Mouse (Mus musculus): Measurements from ENCODE around the gene Igfbp3.
"Not testable (repeated sequence)": the region's sequence is repeated elsewhere in the genome, so short reads cannot be mapped to it uniquely, and the experiment has no call there.

Gene Igfbp3

DNA sequence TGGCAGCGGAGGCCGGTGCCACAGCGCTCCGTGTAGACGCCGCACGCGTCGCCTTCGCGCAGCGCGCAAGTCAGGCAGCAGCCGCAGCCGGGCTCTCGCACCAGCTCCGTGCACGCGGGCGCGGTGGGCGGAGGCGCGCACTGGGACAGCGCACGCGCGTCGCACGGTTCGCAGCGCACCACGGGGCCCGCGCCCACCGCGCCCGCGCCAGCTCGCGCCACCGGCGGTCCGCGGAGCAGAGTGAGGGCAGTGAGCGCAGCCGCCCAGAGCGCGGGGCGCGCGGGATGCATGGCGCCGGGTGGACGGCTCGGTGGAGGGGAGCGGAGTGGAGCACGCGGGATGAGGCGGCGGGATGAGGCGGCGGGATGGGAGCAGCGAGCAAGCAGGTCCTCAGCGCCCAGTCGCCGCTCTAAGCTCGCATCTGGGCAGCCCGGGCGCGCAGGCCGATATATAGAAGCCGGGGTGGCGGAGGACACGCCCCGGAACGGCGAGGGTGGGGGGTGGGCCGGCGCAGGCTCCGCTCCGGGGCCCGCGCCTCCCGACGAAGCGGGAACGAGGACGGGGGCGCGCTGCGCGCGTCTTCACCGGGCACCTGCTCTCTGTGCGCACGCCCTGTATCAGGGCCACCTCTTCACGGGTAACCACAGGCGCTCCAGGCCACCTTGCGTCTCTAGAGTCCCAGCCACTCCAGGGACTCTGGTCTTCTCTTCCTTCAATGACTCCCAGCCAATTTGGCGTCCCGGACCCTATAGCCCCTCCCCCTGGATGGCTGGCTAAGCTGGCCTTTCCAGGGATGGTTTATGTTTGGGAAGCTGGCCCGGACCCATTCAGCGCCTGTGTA, at the start of gene Igfbp3:
Igfbp3 (minus strand) TSS at position 423 of the 841 bp plus-strand sequence.
- DNase-seq, result peak in 1 of 2 experiments; percentile 54

DNA sequence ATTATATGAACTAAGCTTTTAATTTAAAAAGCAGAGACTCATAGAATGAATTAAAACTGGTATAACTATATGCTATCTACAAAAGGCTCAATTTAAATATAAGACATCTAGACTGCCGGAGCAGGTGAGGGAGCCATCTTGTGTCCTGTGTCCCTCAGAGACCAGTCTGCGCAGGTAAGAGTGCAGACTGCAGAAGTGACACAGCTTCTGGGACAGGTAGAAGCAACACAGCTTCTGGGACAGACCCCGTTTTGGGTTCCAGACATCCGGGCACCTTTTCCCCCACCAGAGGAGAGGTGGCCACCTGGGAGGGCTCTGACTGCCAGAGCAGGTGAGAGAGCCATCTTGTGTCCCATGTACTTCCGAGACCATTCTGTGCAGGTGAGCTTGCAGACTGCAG, 37.1 kb upstream of the Igfbp3 start:
- no peak for DNase-seq

DNA sequence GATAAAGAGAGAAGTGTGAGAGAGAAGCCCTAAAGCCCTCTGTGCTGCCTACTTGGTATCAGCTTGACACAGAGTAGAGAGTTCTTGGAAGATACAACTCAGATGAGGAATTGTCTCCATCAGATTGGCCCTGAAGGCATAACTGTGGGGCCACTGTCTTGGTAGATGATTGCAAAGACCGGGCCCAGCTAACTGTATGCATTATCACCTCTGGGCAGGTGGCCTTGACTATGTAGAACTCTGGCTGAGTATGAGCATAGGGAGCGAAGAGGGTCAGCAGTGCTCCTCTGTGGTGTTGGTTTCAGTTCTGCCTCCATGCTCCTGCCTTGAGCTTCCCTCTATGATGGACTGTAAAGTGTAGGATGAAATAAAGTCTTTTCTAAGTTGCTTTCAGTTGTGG, 36.7 kb upstream of the Igfbp3 start:
- no peak for DNase-seq

DNA sequence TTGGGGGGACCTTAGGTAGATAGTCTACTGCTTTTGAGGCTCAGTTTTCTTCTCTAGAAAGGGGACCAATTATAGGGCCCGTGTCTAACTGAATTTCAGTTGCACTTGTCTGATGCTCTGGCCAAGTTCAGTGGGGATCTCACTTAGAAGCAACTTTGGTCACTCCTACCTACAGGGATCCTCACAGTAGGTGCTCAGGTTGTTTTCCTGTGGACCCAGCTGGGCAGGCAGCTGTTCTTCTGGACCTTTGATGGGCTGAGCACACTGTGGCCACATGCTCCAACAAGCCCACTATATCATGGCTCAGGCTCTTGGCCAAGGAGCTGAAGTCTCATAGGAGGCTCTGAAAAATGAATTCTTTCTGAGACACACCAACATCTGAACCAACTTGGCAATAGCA, 31.1 kb upstream of the Igfbp3 start:
- DNase-seq, result no peak

- no peak for DNase-seq
Measured at GRCm38 (mm10) chr11:7239041-7239740, 25.5 kb upstream of the Igfbp3 start.

- DNase-seq, result no peak
Measured at GRCm38 (mm10) chr11:7238546-7238945, 24.8 kb upstream of the Igfbp3 start.

DNA sequence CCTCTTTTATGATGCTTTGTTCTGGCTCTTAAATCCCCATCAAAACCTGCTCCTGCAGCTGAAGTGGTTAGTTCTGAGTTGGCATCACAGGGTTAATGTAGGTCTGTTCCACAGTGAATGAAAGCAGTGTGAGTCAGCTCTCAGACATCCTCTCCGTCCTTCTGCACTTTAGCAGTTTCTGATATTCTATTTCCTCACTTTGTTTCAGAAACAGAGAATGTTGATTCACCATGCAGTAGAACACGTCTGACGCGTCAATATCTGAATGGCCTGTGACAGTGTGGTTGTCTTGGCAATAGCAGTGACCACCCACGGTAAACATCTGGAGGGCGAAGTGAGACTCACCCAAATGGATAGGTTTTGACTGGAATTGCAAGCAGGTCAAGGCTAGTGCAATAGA, 24.0 kb upstream of the Igfbp3 start:
- DNase-seq, result no peak

- no peak for DNase-seq
Measured at GRCm38 (mm10) chr11:7236751-7237150, 23.0 kb upstream of the Igfbp3 start.

DNA sequence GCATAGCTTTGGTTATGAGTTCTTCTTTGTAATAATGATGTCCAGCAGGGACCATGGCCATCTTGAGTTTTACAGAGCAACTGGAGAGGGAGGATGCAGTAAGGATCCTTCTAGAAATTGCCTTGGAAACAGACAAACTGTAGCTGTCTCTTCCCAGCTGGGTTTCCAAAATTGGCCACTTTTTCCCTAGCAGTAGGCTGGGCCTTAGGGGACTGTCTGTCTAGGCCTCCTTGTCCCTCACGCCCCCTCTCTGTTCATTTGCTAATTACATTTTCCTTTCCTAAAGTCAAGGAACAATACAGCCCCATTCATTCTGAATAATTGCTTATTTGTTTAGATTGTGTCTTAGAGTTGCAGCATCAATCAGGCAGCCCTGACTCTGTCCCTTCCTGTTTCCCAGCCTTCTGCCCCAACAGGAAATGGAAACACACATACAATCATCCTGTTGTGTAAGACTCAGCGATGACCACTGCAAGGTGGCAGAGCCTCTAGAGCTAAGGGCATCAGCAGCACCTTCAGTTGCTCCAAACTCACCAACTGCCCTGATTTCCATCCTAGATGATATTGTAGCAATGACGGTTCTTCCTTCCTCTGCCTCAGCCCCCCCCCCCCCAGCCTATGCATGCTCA, 21.4 kb upstream of the Igfbp3 start:
- no peak for DNase-seq

GRCm38 (mm10) chr11:7234436-7234835, 20.7 kb upstream of the Igfbp3 start:
- DNase-seq, result no peak

DNA sequence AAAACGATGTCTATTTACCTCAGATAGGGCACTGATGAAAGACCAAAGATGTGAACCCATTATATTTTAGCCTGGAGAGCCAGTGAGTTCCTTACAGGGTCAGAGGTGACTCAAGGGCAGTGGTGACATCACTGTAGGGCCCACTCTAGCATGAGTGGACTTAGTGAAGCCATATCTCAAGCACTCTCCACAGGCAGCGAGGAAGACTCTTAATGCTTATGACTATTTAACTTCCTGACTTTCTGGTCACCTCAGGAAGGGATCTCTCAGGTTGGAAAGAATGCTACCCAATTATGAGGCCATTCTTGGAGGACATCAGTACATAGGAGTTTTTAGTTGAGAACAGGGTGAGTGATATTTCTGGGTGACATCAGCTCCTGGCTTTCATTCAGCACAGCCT, 19.6 kb upstream of the Igfbp3 start:
- no peak for DNase-seq

DNA sequence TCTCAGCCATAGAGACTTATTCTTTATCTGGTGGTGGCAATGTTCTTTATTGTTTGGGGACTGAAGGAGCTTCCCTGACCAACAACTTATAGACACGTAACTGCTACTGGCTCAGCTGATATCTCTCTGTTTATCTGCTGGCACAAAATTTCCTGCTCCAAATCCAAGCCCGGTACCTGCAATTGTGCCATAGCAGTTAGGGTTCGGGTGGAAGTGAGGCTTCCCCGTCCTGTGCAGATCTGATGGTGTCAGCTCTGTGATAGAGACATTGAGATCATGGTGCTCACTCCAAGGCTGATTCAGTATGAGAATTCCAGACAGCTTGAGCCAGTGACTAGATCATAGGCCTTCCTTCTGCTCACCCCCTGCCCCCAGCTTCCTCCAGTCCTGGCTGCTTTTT, 18.2 kb upstream of the Igfbp3 start:
- DNase-seq, result no peak

DNA sequence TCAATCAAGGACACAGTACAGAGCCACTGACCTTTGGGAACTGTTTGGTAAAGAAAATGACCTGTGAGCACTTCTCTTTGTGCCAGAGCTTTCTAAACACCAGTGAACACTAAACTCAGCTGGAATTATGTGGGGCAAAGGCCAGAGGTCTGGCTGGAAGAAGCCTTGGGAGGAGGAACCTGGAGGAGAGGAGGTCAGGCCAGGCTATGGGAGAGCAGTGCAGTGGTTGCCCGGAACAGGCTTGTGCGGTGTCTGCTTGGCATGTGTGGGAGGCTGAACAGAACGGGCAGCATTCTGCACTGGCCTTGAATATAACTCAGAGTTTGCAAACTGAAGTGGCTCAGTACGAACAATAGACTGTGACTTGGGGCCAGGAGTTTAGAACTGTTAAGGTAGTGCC, 16.3 kb upstream of the Igfbp3 start:
- DNase-seq, result no peak

DNA sequence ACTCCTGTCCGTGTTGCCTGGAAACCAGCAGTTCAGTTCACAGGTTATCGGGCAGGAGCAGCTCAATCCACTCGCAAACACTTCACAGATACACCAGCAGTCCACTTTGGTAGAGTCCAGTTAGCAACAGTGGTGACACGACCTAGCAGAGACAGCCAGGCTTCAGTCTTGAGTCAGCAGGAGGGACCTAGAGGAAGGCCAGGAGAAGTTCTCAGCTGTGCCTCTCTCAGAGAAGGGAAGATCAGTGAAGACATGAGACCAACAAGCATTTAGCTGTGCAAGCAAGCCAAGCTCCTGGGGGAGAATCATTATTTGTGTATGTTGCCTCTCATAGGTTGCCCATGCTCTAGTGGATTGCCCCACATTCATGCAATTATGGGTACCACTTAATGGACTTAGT, 14.4 kb upstream of the Igfbp3 start:
- no peak for DNase-seq

GRCm38 (mm10) chr11:7226810-7227550, 13.3 kb upstream of the Igfbp3 start:
- no peak for DNase-seq

DNA sequence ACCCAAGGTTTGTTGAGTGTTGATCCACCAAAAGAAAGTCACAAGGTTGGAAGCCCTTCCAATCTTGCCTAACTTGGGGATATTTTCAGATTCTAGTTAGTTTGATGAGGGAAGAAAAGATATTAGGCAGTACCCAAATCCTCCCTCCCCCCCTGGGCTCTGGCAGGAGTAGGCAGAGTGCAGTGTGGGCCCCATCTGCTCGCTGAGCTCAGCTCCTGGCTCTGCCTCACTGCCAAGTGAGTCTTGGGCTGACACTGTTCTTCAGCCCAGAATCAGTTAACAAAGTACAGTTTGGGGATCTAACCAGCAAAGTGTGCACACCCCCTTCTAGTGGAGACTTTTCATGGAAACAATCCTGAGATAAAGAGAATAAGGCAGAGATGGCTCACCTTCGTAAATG, 12.5 kb upstream of the Igfbp3 start:
- peak in 1 of 2 experiments; percentile 4 for DNase-seq

GRCm38 (mm10) chr11:7221826-7222225, 8.1 kb upstream of the Igfbp3 start:
- not testable (repeated sequence) for DNase-seq

- peak; percentile 35 to 62 for DNase-seq
Measured at GRCm38 (mm10) chr11:7215703-7216102, 2.0 kb upstream of the Igfbp3 start.

- DNase-seq, result no peak
Measured at GRCm38 (mm10) chr11:7214761-7215160, 1.0 kb upstream of the Igfbp3 start.

- DNase-seq, result no peak
Measured at GRCm38 (mm10) chr11:7214342-7214660, 578 bp upstream of the Igfbp3 start.

- DNase-seq, result no peak
Measured at GRCm38 (mm10) chr11:7213161-7213500, 592 bp downstream of the Igfbp3 start.

DNA sequence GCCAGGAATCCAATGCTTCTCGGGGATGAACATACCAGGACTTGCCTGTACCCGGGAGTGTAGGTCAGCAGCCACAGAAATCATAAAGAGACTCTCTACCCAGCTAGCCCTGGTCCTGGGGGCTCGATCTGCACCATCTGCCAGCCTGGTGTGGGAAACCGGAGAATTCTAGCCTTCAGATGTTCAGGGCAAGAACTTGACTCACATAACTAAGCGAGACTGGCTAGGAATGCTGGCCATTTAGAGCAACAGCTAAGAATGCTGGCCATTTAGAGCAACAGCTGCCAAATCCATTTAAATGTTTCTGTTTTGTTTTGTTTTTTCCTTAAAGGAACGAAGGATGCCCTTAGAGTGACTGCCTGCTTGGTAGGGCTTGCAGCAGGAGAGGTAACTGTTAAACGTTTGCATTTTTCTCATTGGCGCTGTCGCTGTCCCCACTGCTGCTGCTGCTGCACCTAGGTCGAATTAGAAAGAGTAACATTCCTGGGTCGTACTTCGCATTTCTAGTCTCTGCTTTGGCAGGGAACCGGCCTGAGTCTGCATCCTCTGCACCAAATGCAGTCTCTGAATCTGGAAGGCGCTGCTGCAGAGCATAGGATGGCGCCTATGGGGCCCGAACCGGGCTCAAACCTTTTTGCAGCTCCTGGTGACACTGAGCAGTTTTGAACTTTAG, 1.5 kb downstream of the Igfbp3 start:
- no peak for DNase-seq

GRCm38 (mm10) chr11:7211211-7211610, 2.5 kb downstream of the Igfbp3 start:
- no peak for DNase-seq

Measured in cerebellum, adult 18-20 months (tissue).